9 mouse cellular contexts compared by ENCODE assay signal in the genomic region with DNA sequence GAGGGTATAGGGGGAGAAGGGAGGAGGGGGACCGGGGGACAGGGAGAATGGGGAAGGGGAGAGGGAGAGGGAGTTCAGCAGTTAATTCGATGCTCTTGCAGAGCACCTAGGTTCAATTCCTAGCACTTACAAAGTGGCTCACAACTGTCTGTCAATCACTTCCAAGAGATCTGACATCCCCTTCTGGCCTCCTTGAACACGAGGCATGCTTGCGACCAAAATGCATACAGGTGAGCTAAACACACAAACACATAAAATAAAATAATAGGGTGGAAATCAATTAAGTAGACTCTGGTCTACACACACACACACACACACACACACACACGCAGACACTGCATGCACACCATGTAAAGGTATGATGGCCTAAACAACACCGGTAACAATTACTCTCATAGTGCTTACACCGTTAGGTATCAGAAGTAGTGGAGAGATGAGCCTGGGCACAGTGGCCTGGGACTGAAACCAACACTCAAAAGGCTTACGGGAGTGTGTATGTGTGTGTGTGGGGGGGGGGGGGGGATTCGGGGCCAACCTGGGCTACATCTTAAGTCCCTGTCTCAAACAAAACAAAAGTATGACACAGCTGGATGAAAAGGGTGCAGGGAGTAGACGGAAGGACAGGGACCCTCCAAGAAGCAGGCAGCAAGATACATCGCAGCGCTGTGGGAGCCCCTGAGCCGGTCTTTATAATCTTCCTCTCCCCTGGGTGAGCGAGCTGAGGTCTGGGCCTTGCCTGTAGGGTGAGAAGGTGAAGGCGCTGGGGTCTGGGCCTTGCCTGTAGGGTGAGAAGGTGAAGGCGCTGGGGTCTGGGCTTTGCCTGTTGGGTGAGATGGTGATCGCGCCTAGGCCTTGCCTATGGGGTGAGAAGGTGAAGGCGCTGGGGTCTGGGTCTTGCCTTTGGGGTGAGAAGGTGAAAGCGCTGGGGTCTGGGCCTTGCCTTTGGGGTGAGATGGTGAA. TPM values are rescaled to one million over a fixed set of nuclear protein-coding genes. Genes with fewer than 3 reads are reported as not detected.
A peak's percentile ranks its signal among the peaks of the same experiment; 100 is the strongest.
DNase-seq lines count a peak whose midpoint lies in the region; ATAC-seq lines count a peak whose summit lies in the region.
"Had no signal": no experiment of that assay in that cellular context is flagged by ENCODE, and none has a peak within 500 bp of the region (broad histone marks: within the 10 kb centered on the region; RNA-seq: fewer than 3 reads in every experiment).

No protein-coding gene starts in this region.

- ATAC-seq in forebrain, embryonic 13.5 days = no peak
- ATAC-seq in midbrain, embryonic 16.5 days = no peak
- no peak for ATAC-seq in limb, embryonic 12.5 days (ENCODE audit: insufficient number of reproducible peaks, insufficient read depth, low FRiP score, low TSS enrichment, low read depth)
- ATAC-seq in stomach, embryonic 16.5 days (ENCODE audit: insufficient read depth, low FRiP score) = no peak

- H3K4me3 ChIP-seq in forebrain, embryonic 10.5 days = peak overlapping the region; percentile 9; the same call in 1 of the 2 replicates
- H3K4me3 ChIP-seq in forebrain, embryonic 13.5 days = no peak overlapping the region
- no peak overlapping the region for H3K4me3 ChIP-seq in midbrain, embryonic 10.5 days
- H3K4me3 ChIP-seq in midbrain, embryonic 16.5 days (ENCODE audit: low read depth, low read length) = no peak overlapping the region
- no peak overlapping the region for H3K4me3 ChIP-seq in limb, embryonic 12.5 days (replicated peaks)
- H3K4me3 ChIP-seq in stomach, embryonic 16.5 days (replicated peaks; ENCODE audit: low read length) = no peak overlapping the region

- WGBS in forebrain, embryonic 10.5 days = 85% methylated on average over 20 of the region's 20 CpGs
- WGBS in forebrain, embryonic 13.5 days = 81% methylated on average over 20 of the region's 20 CpGs
- WGBS in midbrain, embryonic 10.5 days = 83% methylated on average over 19 of the region's 20 CpGs
- 88% methylated on average over 20 of the region's 20 CpGs for WGBS in midbrain, embryonic 16.5 days
- 87% methylated on average over 19 of the region's 20 CpGs for WGBS in limb, embryonic 12.5 days
- WGBS in stomach, embryonic 16.5 days = 81% methylated on average over 20 of the region's 20 CpGs

- DNase-seq in forebrain, embryonic 10.5 days (ENCODE audit: extremely low spot score, low spot score) = no peak
- DNase-seq in midbrain, embryonic 10.5 days (ENCODE audit: low spot score) = no peak
- DNase-seq in right cerebral cortex, postnatal 36 days (ENCODE audit: low spot score in 2 of 2) = no peak
- DNase-seq in urinary bladder, postnatal 25 days (ENCODE audit: low spot score) = no peak

- no peak overlapping the region for H3K9ac ChIP-seq in forebrain, embryonic 13.5 days
- H3K9ac ChIP-seq in midbrain, embryonic 16.5 days (ENCODE audit: low read depth, low read length) = no peak overlapping the region
- H3K9ac ChIP-seq in limb, embryonic 12.5 days (replicated peaks) = no peak overlapping the region
- H3K9ac ChIP-seq in stomach, embryonic 16.5 days (ENCODE audit: low read length) = no peak overlapping the region

- no peaks in the 10 kb centered on the region for H3K36me3 ChIP-seq in forebrain, embryonic 10.5 days (replicated peaks)
- no peaks in the 10 kb centered on the region for H3K36me3 ChIP-seq in forebrain, embryonic 13.5 days (ENCODE audit: poor library complexity, severe bottlenecking)
- H3K36me3 ChIP-seq in midbrain, embryonic 10.5 days = no peaks in the 10 kb centered on the region
- H3K36me3 ChIP-seq in midbrain, embryonic 16.5 days (ENCODE audit: control insufficient read depth, insufficient read depth, low read length) = no peaks in the 10 kb centered on the region
- no peaks in the 10 kb centered on the region for H3K36me3 ChIP-seq in limb, embryonic 12.5 days
- no peaks in the 10 kb centered on the region for H3K36me3 ChIP-seq in stomach, embryonic 16.5 days (ENCODE audit: control insufficient read depth, insufficient read depth, low read length)

- H3K27ac ChIP-seq in forebrain, embryonic 10.5 days = peak overlapping the region; percentile 72; the same call in 1 of the 2 replicates
- H3K27ac ChIP-seq in forebrain, embryonic 13.5 days = no peak overlapping the region
- 0 out of 2 replicates have a peak overlapping the region, but pooled peaks have one; percentile 42 for H3K27ac ChIP-seq in midbrain, embryonic 10.5 days (replicated peaks)
- no peak overlapping the region for H3K27ac ChIP-seq in midbrain, embryonic 16.5 days (ENCODE audit: low read length)
- H3K27ac ChIP-seq in limb, embryonic 12.5 days = no peak overlapping the region
- peak overlapping the region; percentile 18; the same call in 1 of the 2 replicates for H3K27ac ChIP-seq in stomach, embryonic 16.5 days (ENCODE audit: low read length)

- H3K27me3 ChIP-seq in forebrain, embryonic 10.5 days (ENCODE audit: poor library complexity, severe bottlenecking) = no peaks in the 10 kb centered on the region
- H3K27me3 ChIP-seq in forebrain, embryonic 13.5 days = no peaks in the 10 kb centered on the region
- no peaks in the 10 kb centered on the region for H3K27me3 ChIP-seq in midbrain, embryonic 10.5 days (ENCODE audit: low read depth, poor library complexity, severe bottlenecking)
- H3K27me3 ChIP-seq in midbrain, embryonic 16.5 days (ENCODE audit: control insufficient read depth, insufficient read depth, low read depth, low read length) = no peaks in the 10 kb centered on the region
- no peaks in the 10 kb centered on the region; the same call in 1 of the 2 replicates for H3K27me3 ChIP-seq in limb, embryonic 12.5 days
- H3K27me3 ChIP-seq in stomach, embryonic 16.5 days (ENCODE audit: control insufficient read depth, insufficient read depth, low read length) = no peaks in the 10 kb centered on the region

- no peaks in the 10 kb centered on the region for H3K9me3 ChIP-seq in forebrain, embryonic 10.5 days
- H3K9me3 ChIP-seq in forebrain, embryonic 13.5 days (replicated peaks) = no peaks in the 10 kb centered on the region
- H3K9me3 ChIP-seq in midbrain, embryonic 10.5 days (replicated peaks) = no peaks in the 10 kb centered on the region
- H3K9me3 ChIP-seq in midbrain, embryonic 16.5 days (replicated peaks; ENCODE audit: control insufficient read depth, low read length, poor library complexity, severe bottlenecking) = no peaks in the 10 kb centered on the region
- no peaks in the 10 kb centered on the region for H3K9me3 ChIP-seq in limb, embryonic 12.5 days
- H3K9me3 ChIP-seq in stomach, embryonic 16.5 days (replicated peaks; ENCODE audit: control insufficient read depth, low read length) = no peaks in the 10 kb centered on the region

- H3K4me2 ChIP-seq in forebrain, embryonic 13.5 days = no peak overlapping the region
- no peak overlapping the region for H3K4me2 ChIP-seq in midbrain, embryonic 16.5 days (ENCODE audit: low read length)
- H3K4me2 ChIP-seq in limb, embryonic 12.5 days = 0 out of 2 replicates have a peak overlapping the region, but pooled peaks have one; percentile 21
- no peak overlapping the region for H3K4me2 ChIP-seq in stomach, embryonic 16.5 days (ENCODE audit: low read depth, low read length)

- H3K4me1 ChIP-seq in forebrain, embryonic 10.5 days = peaks cover 37% of the 10 kb centered on the region
- H3K4me1 ChIP-seq in forebrain, embryonic 13.5 days = peaks cover 10% of the 10 kb centered on the region
- H3K4me1 ChIP-seq in midbrain, embryonic 10.5 days = peaks cover 34% of the 10 kb centered on the region
- H3K4me1 ChIP-seq in midbrain, embryonic 16.5 days (ENCODE audit: control insufficient read depth, insufficient read depth, low read length) = no peaks in the 10 kb centered on the region
- peaks cover 18% of the 10 kb centered on the region for H3K4me1 ChIP-seq in limb, embryonic 12.5 days (replicated peaks)
- peaks cover 4% of the 10 kb centered on the region; the same call in 1 of the 2 replicates for H3K4me1 ChIP-seq in stomach, embryonic 16.5 days (ENCODE audit: control insufficient read depth, insufficient read depth, low read length)

RNA-seq across cellular contexts. Expression of a gene that starts 0.7 kb away (rescaled TPM):
- polyA plus RNA-seq in forebrain, embryonic 10.5 days (2016; fragmentation: Nextera tagmentation; extraction: Ambion mirVana) = 0.74 TPM in 2 replicates
- polyA plus RNA-seq in forebrain, embryonic 13.5 days (2015; fragmentation: Nextera tagmentation; extraction: Ambion mirVana) = 0.91 and 1.0 TPM in 2 replicates
- 0.91 and 1.2 TPM in 2 replicates for polyA plus RNA-seq in midbrain, embryonic 10.5 days (2016; fragmentation: Nextera tagmentation; extraction: Ambion mirVana)
- polyA plus RNA-seq in midbrain, embryonic 16.5 days (2015; fragmentation: Nextera tagmentation; extraction: Ambion mirVana) = 1.7 and 2.5 TPM in 2 replicates
- 1.4 and 1.8 TPM in 2 replicates for polyA plus RNA-seq in limb, embryonic 12.5 days (2016; fragmentation: Nextera tagmentation; extraction: Ambion mirVana)
- 6.6 and 7.5 TPM in 2 replicates for polyA plus RNA-seq in stomach, embryonic 16.5 days (2015; fragmentation: Nextera tagmentation; extraction: Ambion mirVana)

RNA-seq across cellular contexts. Expression of a gene that starts 3.3 kb away (rescaled TPM):
- not detected in 2 replicates for polyA plus RNA-seq in forebrain, embryonic 10.5 days (2016; fragmentation: Nextera tagmentation; extraction: Ambion mirVana)
- polyA plus RNA-seq in forebrain, embryonic 13.5 days (2015; fragmentation: Nextera tagmentation; extraction: Ambion mirVana) = not detected in 2 replicates
- polyA plus RNA-seq in midbrain, embryonic 10.5 days (2016; fragmentation: Nextera tagmentation; extraction: Ambion mirVana) = not detected in 2 replicates
- not detected in 2 replicates for polyA plus RNA-seq in midbrain, embryonic 16.5 days (2015; fragmentation: Nextera tagmentation; extraction: Ambion mirVana)
- not detected in 2 replicates for polyA plus RNA-seq in limb, embryonic 12.5 days (2016; fragmentation: Nextera tagmentation; extraction: Ambion mirVana)
- polyA plus RNA-seq in stomach, embryonic 16.5 days (2015; fragmentation: Nextera tagmentation; extraction: Ambion mirVana) = 29.5 and 61.7 TPM in 2 replicates
- polyA plus RNA-seq: embryonic facial prominence, embryonic 11.5 days had no signal

RNA-seq across cellular contexts. Expression of a gene that starts 31.6 kb away (rescaled TPM):
- 11.3 and 12.3 TPM in 2 replicates for polyA plus RNA-seq in forebrain, embryonic 10.5 days (2016; fragmentation: Nextera tagmentation; extraction: Ambion mirVana)
- 0.67 and 0.96 TPM in 2 replicates for polyA plus RNA-seq in forebrain, embryonic 13.5 days (2015; fragmentation: Nextera tagmentation; extraction: Ambion mirVana)
- 7.2 and 10.3 TPM in 2 replicates for polyA plus RNA-seq in midbrain, embryonic 10.5 days (2016; fragmentation: Nextera tagmentation; extraction: Ambion mirVana)
- 0.68 and 0.77 TPM in 2 replicates for polyA plus RNA-seq in midbrain, embryonic 16.5 days (2015; fragmentation: Nextera tagmentation; extraction: Ambion mirVana)
- polyA plus RNA-seq in limb, embryonic 12.5 days (2016; fragmentation: Nextera tagmentation; extraction: Ambion mirVana) = 1.3 and 1.7 TPM in 2 replicates
- polyA plus RNA-seq in stomach, embryonic 16.5 days (2015; fragmentation: Nextera tagmentation; extraction: Ambion mirVana) = 4.7 and 4.8 TPM in 2 replicates

RNA-seq across cellular contexts. Expression of a gene that starts 47.2 kb away (rescaled TPM):
- polyA plus RNA-seq in forebrain, embryonic 10.5 days (2016; fragmentation: Nextera tagmentation; extraction: Ambion mirVana) = 0.07 and 0.10 TPM in 2 replicates
- polyA plus RNA-seq in forebrain, embryonic 13.5 days (2015; fragmentation: Nextera tagmentation; extraction: Ambion mirVana) = 0.08 TPM in 1 of 2 replicates, not detected in the other
- polyA plus RNA-seq in midbrain, embryonic 10.5 days (2016; fragmentation: Nextera tagmentation; extraction: Ambion mirVana) = 0.09 and 0.10 TPM in 2 replicates
- polyA plus RNA-seq in midbrain, embryonic 16.5 days (2015; fragmentation: Nextera tagmentation; extraction: Ambion mirVana) = 0.05 TPM in 1 of 2 replicates, not detected in the other
- 0.26 TPM in 1 of 2 replicates, not detected in the other for polyA plus RNA-seq in limb, embryonic 12.5 days (2016; fragmentation: Nextera tagmentation; extraction: Ambion mirVana)
- polyA plus RNA-seq in stomach, embryonic 16.5 days (2015; fragmentation: Nextera tagmentation; extraction: Ambion mirVana) = 0.77 and 1.3 TPM in 2 replicates
- polyA plus RNA-seq: embryonic facial prominence, embryonic 11.5 days had no signal

RNA-seq across cellular contexts. Expression of a gene that starts 48.2 kb away (rescaled TPM):
- 223 and 226 TPM in 2 replicates for polyA plus RNA-seq in forebrain, embryonic 10.5 days (2016; fragmentation: Nextera tagmentation; extraction: Ambion mirVana)
- polyA plus RNA-seq in forebrain, embryonic 13.5 days (2015; fragmentation: Nextera tagmentation; extraction: Ambion mirVana) = 135 and 143 TPM in 2 replicates
- 210 and 222 TPM in 2 replicates for polyA plus RNA-seq in midbrain, embryonic 10.5 days (2016; fragmentation: Nextera tagmentation; extraction: Ambion mirVana)
- 16.6 and 17.6 TPM in 2 replicates for polyA plus RNA-seq in midbrain, embryonic 16.5 days (2015; fragmentation: Nextera tagmentation; extraction: Ambion mirVana)
- polyA plus RNA-seq in limb, embryonic 12.5 days (2016; fragmentation: Nextera tagmentation; extraction: Ambion mirVana) = 157 and 161 TPM in 2 replicates
- 91.5 and 92.2 TPM in 2 replicates for polyA plus RNA-seq in stomach, embryonic 16.5 days (2015; fragmentation: Nextera tagmentation; extraction: Ambion mirVana)

Comparison
In these comparisons a context has a peak if more than half of its experiments do, and no peak if none do; other contexts are left out.
1. H3K27ac ChIP-seq: peak in forebrain, embryonic 10.5 days (single experiment), midbrain, embryonic 10.5 days (single experiment) and stomach, embryonic 16.5 days (single experiment); none in forebrain, embryonic 13.5 days (single experiment), midbrain, embryonic 16.5 days (single experiment) and limb, embryonic 12.5 days (single experiment).
2. RNA of a gene that starts 3.3 kb away (polyA plus RNA-seq): 29.5 to 61.7 TPM in stomach, embryonic 16.5 days; not detected in forebrain, embryonic 10.5 days, not detected in forebrain, embryonic 13.5 days, not detected in midbrain, embryonic 10.5 days, not detected in midbrain, embryonic 16.5 days and not detected in limb, embryonic 12.5 days; every median in the first group is over 10 times any median in the second.